Mouse (Mus musculus) forebrain, embryonic 13.5 days (tissue): ENCODE data around the gene Rpl22. TPM values are rescaled to one million over a fixed set of nuclear protein-coding genes. Genes with fewer than 3 reads are reported as not detected.

ENCODE experiments used
- ATAC-seq: fragments of 200-750 bp; cut with Nextera tagmentation; 2 replicates; pipeline ENCODE4 v1.8.0; 2017
- H3K27ac ChIP-seq: fragments of 300-500 bp; sonication (generic); 2 replicates; pipeline ENCODE4 v1.5.1; 2015; ENCODE audit warnings: inconsistent platforms, mild to moderate bottlenecking, moderate library complexity
- H3K27me3 ChIP-seq: fragments of 300-500 bp; sonication (generic); 2 replicates; pipeline ENCODE4 v1.6.1; 2015; ENCODE audit warnings: mild to moderate bottlenecking, inconsistent platforms
- H3K36me3 ChIP-seq: fragments of 300-500 bp; sonication (generic); 2 replicates; pipeline ENCODE4 v1.6.1; 2015; ENCODE audit warnings: mild to moderate bottlenecking, inconsistent platforms; ENCODE audit not compliant: poor library complexity, severe bottlenecking
- H3K4me1 ChIP-seq: fragments of 300-500 bp; sonication (generic); 2 replicates; pipeline ENCODE4 v1.6.1; 2015; ENCODE audit warnings: inconsistent platforms
- H3K4me2 ChIP-seq: fragments of 300-500 bp; sonication (generic); 2 replicates; pipeline ENCODE4 v1.6.1; 2015; ENCODE audit warnings: inconsistent platforms, mild to moderate bottlenecking, moderate library complexity
- H3K4me3 ChIP-seq: fragments of 300-500 bp; sonication (generic); 2 replicates; pipeline ENCODE4 v1.5.1; 2015; ENCODE audit warnings: mild to moderate bottlenecking, inconsistent platforms
- H3K9ac ChIP-seq: fragments of 300-500 bp; sonication (generic); 2 replicates; pipeline ENCODE4 v1.6.1; 2015; ENCODE audit warnings: mild to moderate bottlenecking, inconsistent platforms
- H3K9me3 ChIP-seq: fragments of 300-500 bp; sonication (generic); replicated peaks from 2 replicates; pipeline ENCODE4 v1.6.1; 2016; ENCODE audit warnings: inconsistent platforms
- WGBS: fragments of 180-500 bp; shearing (Covaris S2); methylation state at CpG from one replicate; pipeline ENCODE4 v1.1.7; 2015; 5-methylcytosine and 5-hydroxymethylcytosine counted together
- polyA plus RNA-seq: library from polyadenylated mRNA; unstranded; fragments of >200 nt; fragmentation: Nextera tagmentation; extraction: Ambion mirVana; gene quantifications from 2 replicates; pipeline ENCODE4 v1.2.1, GENCODE M21; 2015

Rpl22 gene
- polyA plus RNA-seq, 1 experiment from 2014 or later: 331 TPM

GRCm38 (mm10) chr4:152288398-152288945 is 37.1 kb upstream of the Rpl22 start:
- Histone ChIP-seq H3K27me3 (peaks cover 94% of the 10 kb centered on the region), H3K4me2 (no peak overlapping the region), H3K4me3 (no peak overlapping the region), H3K9ac (no peak overlapping the region), H3K9me3 (no peaks in the 10 kb centered on the region), H3K4me1 (peaks cover 66% of the 10 kb centered on the region), H3K36me3 (no peaks in the 10 kb centered on the region), H3K27ac (no peak overlapping the region)
- no peak for ATAC-seq
- WGBS: 34% methylated on average over 18 of the region's 18 CpGs

DNA sequence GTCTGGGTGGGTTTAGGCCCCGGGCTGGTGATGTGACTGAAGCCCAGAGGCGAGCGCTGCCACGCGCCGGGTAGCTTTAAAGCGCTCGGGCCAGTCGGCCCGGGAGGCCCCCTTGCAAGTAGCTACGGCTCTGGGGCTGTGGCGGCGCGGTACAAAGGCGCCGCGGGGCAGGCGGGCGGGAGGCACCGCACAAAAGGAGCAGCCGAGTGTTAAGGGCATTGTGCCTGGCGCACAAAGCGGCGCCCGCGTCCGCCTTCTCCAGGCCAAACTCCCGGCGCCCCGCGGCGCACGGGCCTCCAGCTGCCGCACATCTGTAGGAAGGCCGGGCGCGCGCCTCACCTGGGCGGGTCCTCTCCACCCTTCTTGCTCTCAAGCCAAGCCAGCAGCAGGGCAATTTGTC is 35.2 kb upstream of the Rpl22 start:
- ATAC-seq: peak; percentile 39
- H3K9me3 ChIP-seq: no peaks in the 10 kb centered on the region
- peak overlapping the region; percentile 52 for H3K9ac ChIP-seq
- H3K4me3 ChIP-seq: peak overlapping the region; percentile 34
- peak overlapping the region; percentile 64 for H3K4me2 ChIP-seq
- H3K4me1 ChIP-seq: peaks cover 64% of the 10 kb centered on the region
- H3K36me3 ChIP-seq: no peaks in the 10 kb centered on the region
- H3K27me3 ChIP-seq: peaks cover 94% of the 10 kb centered on the region
- H3K27ac ChIP-seq: no peak overlapping the region
- under 1% methylated on average over 38 of the region's 39 CpGs for WGBS

DNA sequence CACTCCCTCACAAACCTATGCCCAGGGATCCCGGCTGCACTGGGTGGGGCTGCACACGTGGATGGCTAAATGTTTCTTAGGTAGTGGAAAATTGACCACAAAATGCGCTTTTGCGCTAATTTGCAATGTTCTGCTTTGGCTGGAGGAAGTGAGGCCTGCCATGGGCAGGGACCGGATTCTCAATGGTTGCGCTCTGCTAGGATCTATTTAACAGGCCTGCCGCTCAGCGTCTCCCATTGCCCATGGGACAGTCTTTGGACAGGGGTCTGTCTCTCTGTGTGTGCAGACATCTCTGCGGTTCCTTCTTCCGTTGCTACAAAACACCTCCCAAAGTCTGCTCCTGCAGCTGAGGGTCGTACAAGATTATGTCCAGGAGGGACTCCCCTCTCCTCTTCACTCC is 34.6 kb upstream of the Rpl22 start:
- H3K9ac ChIP-seq: no peak overlapping the region
- no peak overlapping the region for H3K27ac ChIP-seq
- peak overlapping the region; percentile 34; the same call in 1 of the 2 replicates for H3K4me3 ChIP-seq
- ATAC-seq: no peak
- H3K36me3 ChIP-seq: no peaks in the 10 kb centered on the region
- H3K9me3 ChIP-seq: no peaks in the 10 kb centered on the region
- peaks cover 94% of the 10 kb centered on the region for H3K27me3 ChIP-seq
- peaks cover 63% of the 10 kb centered on the region for H3K4me1 ChIP-seq
- WGBS: 5% methylated on average over 11 of the region's 11 CpGs
- H3K4me2 ChIP-seq: peak overlapping the region; percentile 64

DNA sequence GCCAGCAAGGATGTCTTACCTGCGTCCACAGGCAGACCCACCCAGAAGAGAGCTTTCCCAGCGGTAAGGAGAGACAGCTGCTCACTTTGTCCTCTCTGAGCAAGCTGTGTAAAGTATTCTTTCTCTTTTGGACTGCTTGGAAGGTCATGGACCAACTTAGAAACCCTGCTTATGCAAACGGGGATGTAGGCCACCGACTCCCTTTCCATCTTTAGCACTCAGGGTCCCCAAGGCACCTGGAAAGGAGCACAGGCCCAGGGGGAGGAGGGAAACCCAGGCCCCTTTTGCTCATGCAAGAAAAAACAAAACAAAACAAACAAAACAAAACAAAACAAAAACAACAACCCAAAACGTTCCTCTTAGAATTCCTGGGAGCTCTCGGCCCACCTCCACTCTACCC is 34.0 kb upstream of the Rpl22 start, which contains the start of gene Hes3:
Gene Hes3 (minus strand): TSS at position 101 of the 400 bp plus-strand sequence.
- Histone ChIP-seq H3K27ac (no peak within 1 kb of the TSS), H3K9me3 (no peaks in the 10 kb centered on the region), H3K4me3 (peak within 1 kb of the TSS; percentile 34), H3K4me1 (peaks cover 60% of the 10 kb centered on the region), H3K4me2 (peak within 1 kb of the TSS; percentile 64), H3K9ac (peak within 1 kb of the TSS; percentile 52), H3K27me3 (peaks cover 89% of the 10 kb centered on the region), H3K36me3 (no peaks in the 10 kb centered on the region)
- no peak for ATAC-seq
- 13% methylated on average over 6 of the region's 6 CpGs for WGBS

DNA sequence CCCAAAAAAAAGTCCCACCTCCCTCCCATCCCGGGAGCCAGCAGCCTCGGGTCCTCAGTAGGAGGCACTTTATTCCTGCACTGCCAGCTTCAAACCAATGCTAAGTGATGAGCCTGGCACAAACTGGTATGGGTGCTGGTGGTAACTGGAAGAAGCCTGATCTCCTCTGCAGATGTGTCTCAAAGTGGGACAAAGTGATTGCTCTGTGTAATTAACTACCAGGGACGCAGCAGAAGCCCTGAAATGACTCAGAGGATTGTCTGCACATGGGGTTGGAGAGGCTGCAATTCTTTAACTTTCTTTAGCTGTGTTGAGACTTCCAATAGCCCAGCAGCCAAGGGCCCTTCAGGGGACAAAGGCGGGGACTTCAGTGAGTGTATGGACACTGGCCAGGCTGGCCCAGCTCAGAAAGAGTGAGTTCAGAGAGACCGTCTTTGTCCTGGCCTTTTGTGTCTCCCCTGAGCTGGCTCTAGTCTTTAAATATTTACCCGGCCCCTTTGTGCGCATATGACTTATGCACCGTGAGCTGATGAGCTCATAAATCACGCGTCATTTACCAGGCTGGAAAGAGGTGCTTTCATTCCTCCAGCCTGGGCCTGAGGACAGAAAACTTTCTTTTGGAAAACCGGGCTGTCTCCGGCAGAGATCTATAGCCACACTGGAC is 33.3 kb upstream of the Rpl22 start:
- ATAC-seq: no peak
- H3K36me3 ChIP-seq: no peaks in the 10 kb centered on the region
- H3K4me3 ChIP-seq: no peak overlapping the region
- H3K27me3 ChIP-seq: peaks cover 83% of the 10 kb centered on the region
- H3K9ac ChIP-seq: no peak overlapping the region
- H3K4me1 ChIP-seq: peaks cover 54% of the 10 kb centered on the region
- H3K9me3 ChIP-seq: no peaks in the 10 kb centered on the region
- H3K27ac ChIP-seq: no peak overlapping the region
- H3K4me2 ChIP-seq: no peak overlapping the region
- 2% methylated on average over 12 of the region's 12 CpGs for WGBS

DNA sequence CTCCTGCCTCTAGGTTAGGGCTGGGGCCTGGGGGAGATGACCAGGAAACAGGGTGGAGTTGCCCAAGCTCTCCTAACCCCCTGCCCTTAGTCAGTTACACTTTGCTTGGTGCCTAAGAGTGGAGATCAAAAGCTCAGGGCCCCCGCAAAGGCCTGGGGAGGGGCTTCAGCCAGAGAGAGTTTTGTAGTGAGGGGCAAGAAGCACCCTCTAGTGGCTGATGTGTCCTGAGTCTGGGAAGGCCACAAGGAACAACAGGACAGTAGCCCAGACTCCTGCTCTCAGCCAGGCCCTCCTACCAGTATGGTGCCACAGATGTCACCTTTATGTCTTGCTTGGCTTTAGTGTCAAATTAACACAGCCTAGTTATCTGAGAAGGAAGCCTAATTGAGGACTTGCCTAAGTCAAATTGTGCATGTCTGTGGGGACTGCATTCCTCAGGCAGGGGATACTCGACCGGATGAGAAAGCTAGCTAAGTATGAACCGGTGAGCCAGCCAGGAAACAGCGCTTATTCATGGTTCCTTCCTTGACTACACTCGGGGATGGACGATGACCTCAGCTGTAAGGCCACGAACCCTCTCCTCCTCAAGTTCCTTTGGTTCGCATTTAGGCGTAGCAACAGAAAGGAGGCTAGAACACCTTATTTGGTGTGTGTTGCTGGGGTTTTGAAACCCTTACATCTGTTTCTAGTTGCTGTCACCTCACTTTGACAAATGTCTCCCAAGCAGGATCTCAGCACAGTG is 31.2 kb upstream of the Rpl22 start:
- Histone ChIP-seq H3K9ac (no peak overlapping the region), H3K9me3 (no peaks in the 10 kb centered on the region), H3K4me2 (no peak overlapping the region), H3K4me3 (no peak overlapping the region), H3K27ac (no peak overlapping the region), H3K4me1 (peaks cover 55% of the 10 kb centered on the region), H3K36me3 (peaks cover under 1% of the 10 kb centered on the region; the same call in 1 of the 2 replicates), H3K27me3 (peaks cover 66% of the 10 kb centered on the region)
- WGBS: 61% methylated on average over 10 of the region's 10 CpGs
- ATAC-seq: no peak

- H3K9me3 ChIP-seq: no peaks in the 10 kb centered on the region
- peaks cover 16% of the 10 kb centered on the region for H3K36me3 ChIP-seq
- peaks cover 51% of the 10 kb centered on the region for H3K27me3 ChIP-seq
- no peak for ATAC-seq
- H3K9ac ChIP-seq: no peak overlapping the region
- H3K4me1 ChIP-seq: peaks cover 41% of the 10 kb centered on the region
- no peak overlapping the region for H3K27ac ChIP-seq
- no peak overlapping the region for H3K4me3 ChIP-seq
- no peak overlapping the region for H3K4me2 ChIP-seq
- WGBS: 64% methylated on average over 4 of the region's 4 CpGs
Measured at GRCm38 (mm10) chr4:152295916-152296315, 29.6 kb upstream of the Rpl22 start.

GRCm38 (mm10) chr4:152296371-152296770 is 29.2 kb upstream of the Rpl22 start:
- Histone ChIP-seq H3K4me3 (peak overlapping the region; percentile 96), H3K4me1 (peaks cover 36% of the 10 kb centered on the region), H3K27me3 (peaks cover 47% of the 10 kb centered on the region), H3K27ac (no peak overlapping the region), H3K36me3 (peaks cover 20% of the 10 kb centered on the region), H3K9ac (peak overlapping the region; percentile 61), H3K9me3 (no peaks in the 10 kb centered on the region), H3K4me2 (peak overlapping the region; percentile 75)
- WGBS: 19% methylated on average over 8 of the region's 8 CpGs
- ATAC-seq: no peak; the same call in 1 of the 2 replicates

GRCm38 (mm10) chr4:152296874-152297861 is 28.4 kb upstream of the Rpl22 start, which contains the start of gene Icmt:
Icmt (plus strand) TSS chr4:152297227.
- under 1% methylated on average over 96 of the region's 119 CpGs for WGBS
- peak within 1 kb of the TSS; percentile 96 for H3K4me3 ChIP-seq

DNA sequence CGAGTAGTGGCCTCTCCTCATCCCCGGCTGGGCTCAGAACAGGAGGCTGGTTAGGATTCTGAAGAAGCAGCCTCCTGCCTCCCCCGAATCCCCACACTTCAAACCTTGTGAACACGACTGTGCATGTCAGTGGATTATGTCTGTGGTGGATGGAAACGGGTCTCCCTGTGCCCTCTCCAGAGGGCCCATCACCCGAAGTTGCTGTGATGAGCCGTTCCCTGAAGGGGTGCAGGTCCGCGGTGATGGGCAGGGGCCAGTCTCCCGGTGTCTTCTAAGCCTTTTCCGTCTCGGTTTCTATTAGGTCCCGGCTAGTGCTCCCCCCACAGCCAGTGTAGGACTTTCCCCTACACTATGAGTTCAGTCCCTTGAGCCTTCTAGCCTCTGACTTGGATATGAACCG is 26.7 kb upstream of the Rpl22 start:
- H3K27me3 ChIP-seq: peaks cover 22% of the 10 kb centered on the region
- peak overlapping the region; percentile 96; the same call in 1 of the 2 replicates for H3K4me3 ChIP-seq
- H3K27ac ChIP-seq: no peak overlapping the region
- peaks cover 44% of the 10 kb centered on the region for H3K36me3 ChIP-seq
- H3K4me2 ChIP-seq: peak overlapping the region; percentile 75
- H3K9me3 ChIP-seq: no peaks in the 10 kb centered on the region
- WGBS: 84% methylated on average over 14 of the region's 14 CpGs
- no peak for ATAC-seq
- H3K9ac ChIP-seq: peak overlapping the region; percentile 84
- H3K4me1 ChIP-seq: peaks cover 19% of the 10 kb centered on the region

More at GRCm38 (mm10) chr4:152296874-152297861, 28.4 kb upstream of the Rpl22 start, which contains the start of gene Icmt:
- H3K9ac ChIP-seq: peak within 1 kb of the TSS; percentile 84
- ATAC-seq: peak; percentile 97
- H3K27ac ChIP-seq: peak within 1 kb of the TSS; percentile 78
- H3K36me3 ChIP-seq: peaks cover 28% of the 10 kb centered on the region
- peaks cover 39% of the 10 kb centered on the region for H3K27me3 ChIP-seq
- peak within 1 kb of the TSS; percentile 75 for H3K4me2 ChIP-seq
- H3K4me1 ChIP-seq: peaks cover 30% of the 10 kb centered on the region
- no peaks in the 10 kb centered on the region for H3K9me3 ChIP-seq

DNA sequence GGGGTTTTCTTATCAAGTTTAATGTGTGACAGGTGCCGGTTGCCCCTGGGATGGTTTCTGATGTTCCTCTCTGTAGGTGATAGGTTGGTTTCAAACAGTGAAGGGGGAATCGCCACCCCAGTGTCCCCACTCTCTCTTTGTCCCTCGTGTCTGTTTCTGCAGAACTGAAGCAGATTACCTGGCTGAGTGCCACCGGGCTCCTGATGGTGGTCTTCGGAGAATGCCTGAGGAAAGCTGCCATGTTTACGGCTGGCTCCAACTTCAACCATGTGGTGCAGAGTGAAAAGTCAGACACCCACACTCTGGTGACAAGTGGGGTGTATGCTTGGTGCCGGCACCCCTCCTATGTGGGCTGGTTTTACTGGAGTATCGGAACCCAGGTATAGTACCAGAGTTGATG is 25.2 kb upstream of the Rpl22 start:
- H3K9me3 ChIP-seq: no peaks in the 10 kb centered on the region
- H3K4me2 ChIP-seq: no peak overlapping the region
- H3K9ac ChIP-seq: no peak overlapping the region
- ATAC-seq: no peak
- no peak overlapping the region for H3K27ac ChIP-seq
- H3K4me3 ChIP-seq: no peak overlapping the region
- H3K27me3 ChIP-seq: peaks cover 7% of the 10 kb centered on the region
- peaks cover 58% of the 10 kb centered on the region for H3K36me3 ChIP-seq
- WGBS: 83% methylated on average over 8 of the region's 8 CpGs
- peaks cover 19% of the 10 kb centered on the region for H3K4me1 ChIP-seq
